Mouse (Mus musculus) Muller cell, postnatal 12 days (primary cell): ENCODE data around the gene Atad3a.

Source experiments
- DNase-seq: peaks from one replicate; pipeline ENCODE4 v3.0.0-alpha.2; 2015; ENCODE audit errors: inconsistent ontology term

Gene Atad3a

GRCm38 (mm10) chr4:155694111-155694481 lies 66.8 kb downstream of the Atad3a start, which contains the start of gene Fndc10:
TSS of gene Fndc10 (plus strand) at chr4:155694342.
- peak; percentile 64 for DNase-seq

DNA sequence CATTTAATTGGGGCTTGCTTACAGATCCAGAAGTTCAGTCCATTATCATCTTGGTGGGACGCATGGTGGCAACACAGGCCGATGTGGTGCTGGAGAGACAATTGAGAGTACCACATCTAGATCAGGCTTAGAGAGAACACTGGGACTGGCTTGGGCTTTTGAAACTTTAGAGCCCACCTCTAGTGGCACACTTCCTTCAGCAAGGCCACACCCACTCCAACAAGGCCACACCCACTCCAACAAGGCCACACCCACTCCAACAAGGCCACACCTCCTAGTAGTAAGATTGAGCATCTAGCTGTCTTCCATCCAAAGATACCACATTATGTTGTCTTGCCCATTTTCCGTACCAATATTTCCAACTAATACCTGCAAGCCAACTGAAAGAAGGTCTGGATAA lies 68.5 kb downstream of the Atad3a start:
- DNase-seq, result no peak
